Mouse (Mus musculus) liver (tissue): Measurements from ENCODE around the gene I830077J02Rik.

Experiments
- DNase-seq: peaks from one replicate; pipeline ENCODE4 v3.0.0-alpha.2; 2020; ENCODE audit warnings: mixed read lengths

I830077J02Rik gene

DNA sequence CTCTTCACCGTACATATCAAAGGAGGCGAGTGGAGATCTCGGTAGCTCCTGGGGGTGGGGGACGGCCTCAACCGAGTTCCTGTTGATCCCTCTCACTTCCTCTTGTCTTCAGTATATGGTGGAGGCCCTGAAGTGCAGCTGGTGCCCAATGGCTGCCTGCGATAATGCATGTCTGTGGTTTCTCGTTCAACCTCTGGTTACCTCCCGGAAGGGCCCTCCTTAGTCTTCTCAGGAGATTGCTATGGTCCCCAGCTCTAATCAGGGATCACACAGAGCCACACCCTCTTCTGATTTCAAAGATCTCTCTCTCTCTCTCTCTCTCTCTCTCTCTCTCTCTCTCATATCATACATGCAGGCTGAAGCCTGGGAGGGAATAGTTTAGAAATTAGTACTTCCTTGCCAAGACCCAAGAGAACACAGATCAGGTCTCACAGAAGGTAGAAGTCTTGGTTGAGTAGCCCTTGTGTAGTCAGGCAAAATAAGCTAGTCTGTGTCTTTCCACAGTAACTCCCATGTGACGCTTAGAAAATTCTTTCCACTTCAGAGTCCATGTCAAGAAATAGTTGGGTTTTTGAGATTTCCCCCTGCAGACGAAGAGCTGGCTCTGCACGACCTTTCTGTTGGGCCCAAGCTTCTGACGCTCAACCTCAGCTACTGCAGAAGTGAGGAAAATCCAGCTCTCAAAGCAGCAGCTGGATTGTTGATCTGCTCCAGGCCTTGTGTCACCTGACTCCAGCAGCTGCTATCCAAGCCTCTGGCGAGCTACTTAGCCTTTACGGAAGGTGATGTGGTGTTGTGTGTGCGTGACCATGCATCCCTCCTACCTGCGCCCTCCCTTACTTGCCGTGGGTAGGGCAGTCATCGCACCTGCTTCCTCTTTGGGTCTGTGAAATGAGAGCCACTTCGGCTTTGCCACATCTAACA, 39.6 kb downstream of the I830077J02Rik start:
- DNase-seq: peak; percentile 67

DNA sequence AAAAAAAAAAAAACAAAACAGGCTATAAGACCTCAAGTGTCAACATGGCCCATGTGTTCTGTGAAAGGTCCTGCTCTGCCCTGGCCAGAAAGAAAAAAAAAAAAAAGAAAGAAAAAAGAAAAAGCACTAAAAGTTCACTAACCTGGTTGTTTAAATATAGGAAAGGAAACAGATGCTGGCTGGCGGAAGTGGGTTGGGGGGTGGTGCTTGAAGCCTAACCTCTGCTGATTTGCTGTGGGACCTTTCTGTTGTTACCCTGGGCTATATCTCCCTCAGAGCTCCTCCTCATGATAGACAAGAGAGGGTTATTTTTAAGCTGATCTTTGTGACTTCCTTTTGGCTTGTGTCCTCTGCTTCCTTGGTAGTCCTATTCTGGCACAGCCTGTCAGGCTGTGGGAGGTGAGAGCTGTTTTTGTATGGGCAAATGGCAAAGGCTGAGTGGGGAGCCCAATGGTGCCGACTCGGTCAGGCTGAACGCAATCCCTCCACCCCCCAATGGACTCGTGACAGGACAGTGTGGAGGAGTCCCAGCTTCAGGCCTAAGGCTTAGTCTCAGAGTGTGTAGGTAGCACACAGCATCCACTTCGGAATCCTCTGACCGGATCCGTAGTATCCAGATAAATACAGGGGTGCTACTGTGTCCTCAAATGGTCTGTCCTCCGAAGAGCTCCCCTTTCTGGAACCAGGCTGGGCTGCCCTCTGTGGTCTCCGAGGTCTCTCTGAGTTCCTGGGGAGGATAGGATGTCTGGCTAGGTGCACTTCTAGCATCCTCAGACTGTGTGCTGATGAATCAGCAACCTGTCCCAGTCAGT, 40.5 kb downstream of the I830077J02Rik start:
- peak; percentile 49 for DNase-seq

DNA sequence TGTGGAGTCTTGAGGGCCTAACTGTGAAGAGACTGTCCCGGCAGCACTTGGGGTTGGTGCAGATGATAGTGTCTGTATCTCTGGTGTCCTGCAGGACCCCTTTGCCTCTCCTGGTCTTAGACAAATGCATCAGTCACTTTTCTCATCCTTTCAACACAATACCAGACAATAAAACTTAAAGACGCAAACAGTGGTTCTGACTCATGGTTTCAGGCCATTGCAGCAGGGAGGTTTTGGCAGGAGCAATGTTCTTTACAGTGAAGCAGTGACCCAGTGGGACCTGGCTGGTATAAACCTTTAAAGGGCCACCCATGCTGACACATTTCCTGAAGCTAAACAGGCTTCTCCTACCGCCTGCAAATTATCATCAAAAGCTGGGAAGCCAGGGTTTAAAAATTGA, 41.3 kb downstream of the I830077J02Rik start:
- no peak for DNase-seq

DNA sequence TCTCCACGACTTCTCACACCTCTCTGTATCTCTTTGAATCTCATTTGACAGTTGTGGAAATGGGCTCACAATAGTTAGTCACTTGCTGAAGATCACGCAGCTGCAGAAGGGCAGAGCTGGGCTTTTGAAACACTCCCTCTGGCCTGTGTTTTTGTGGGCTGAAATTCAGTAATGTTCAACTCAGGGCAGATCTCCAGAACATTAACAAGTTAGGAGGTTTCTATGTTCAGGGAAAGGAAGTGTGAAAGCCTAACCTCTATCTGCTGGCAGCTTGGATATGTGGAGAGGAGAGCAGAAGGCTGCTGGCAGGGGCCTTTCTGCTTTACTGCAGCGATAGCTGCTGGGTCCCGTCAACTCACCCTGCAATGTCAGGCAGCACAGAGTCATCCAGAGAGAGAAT, 42.2 kb downstream of the I830077J02Rik start:
- DNase-seq: no peak

DNA sequence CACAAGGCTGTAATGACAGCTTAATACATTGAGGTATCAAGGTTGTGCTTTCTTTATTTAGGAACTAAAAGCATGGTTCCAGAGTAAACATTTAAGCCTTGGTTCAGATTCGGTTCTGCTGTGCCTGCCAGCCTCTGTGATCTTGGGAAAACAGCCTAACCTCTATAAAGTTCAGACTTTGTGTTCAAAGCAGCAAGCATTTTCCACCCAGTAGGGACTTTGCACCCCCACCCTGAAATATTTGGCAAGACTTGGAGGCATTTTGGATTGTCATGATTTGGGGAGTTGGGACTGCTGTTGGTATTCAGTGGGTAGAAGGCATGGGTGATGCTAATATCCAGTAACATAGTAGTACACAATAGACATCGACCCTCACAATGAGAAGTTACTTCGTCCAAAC, 43.5 kb downstream of the I830077J02Rik start:
- no peak for DNase-seq

DNA sequence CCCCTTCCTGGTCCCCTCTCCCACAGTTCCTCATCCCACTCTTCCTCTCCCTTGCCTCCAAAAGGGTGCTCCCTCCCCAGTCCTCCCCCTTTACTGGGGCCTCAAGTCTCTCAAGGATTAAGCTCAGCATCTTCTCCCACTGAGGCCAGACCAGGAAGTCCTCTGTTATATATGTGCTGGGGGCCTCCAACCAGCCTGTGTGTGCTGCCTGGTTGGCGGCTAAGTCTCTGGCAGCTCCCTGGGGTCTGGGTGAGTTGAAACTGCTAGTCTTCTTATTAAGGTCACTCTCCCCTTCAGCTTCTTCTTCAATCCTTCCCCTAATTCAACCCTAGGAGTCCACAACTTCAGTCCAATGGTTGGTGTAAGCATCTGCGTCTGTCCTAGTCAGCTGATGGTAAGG, 49.4 kb downstream of the I830077J02Rik start:
- no peak for DNase-seq

DNA sequence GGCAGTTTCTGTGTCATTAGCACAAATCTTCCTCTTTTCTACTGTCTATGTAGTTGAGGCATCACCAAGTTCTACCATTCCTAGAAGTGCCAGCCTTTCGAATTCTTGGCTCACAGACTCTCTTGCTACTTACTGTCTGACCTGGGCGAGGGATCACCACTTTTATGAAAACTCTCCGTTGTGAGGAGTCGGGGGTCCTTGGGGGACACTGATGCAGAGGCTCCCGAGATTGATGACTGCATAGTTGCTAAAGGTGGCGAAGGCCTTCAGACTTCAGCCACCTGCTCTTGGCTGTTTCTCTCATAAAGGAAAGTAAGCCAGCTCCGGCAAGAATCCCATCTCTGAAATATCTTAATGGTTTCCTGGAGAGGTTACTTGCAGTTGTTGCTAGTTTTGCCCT, 50.4 kb downstream of the I830077J02Rik start:
- DNase-seq: no peak

DNA sequence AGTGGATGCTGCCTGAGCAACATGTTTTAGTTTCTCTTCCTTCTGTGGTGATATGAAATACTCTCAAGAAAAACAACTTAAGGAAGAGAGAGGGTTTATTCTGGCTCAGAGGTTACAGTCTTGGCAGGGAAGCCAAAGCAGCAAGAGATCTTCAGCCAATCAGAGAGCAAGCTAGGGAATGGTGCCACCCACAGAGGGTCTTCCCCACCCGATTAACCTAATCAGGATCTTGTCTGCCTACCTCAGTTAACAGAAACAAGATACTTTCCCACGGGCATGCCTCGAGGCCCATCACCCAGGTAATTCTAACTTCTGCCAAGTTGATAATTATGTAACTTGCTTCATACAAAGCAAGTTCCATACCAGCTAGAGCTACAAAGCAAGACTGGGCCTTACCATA, 52.0 kb downstream of the I830077J02Rik start:
- no peak for DNase-seq

DNA sequence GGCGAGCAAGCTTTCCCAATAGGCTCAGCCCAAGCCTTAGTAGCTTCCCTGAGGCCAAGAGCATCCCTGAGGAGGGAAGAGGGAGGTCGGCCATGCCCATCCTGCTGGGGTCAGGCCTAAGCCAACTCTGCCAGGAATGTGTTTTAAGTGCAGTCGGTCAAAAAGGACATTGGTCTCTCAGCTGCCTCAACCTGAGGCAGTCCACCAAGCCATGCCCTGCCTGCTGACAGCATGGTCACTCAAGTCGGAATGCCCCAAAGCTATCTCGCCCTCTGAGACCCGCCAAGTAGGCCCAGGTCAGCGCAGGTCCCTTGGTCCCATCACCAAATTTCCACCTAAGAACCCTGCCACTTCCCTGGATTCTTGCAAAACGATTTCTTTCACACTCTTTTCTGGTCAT, 53.7 kb downstream of the I830077J02Rik start:
- DNase-seq: no peak

DNA sequence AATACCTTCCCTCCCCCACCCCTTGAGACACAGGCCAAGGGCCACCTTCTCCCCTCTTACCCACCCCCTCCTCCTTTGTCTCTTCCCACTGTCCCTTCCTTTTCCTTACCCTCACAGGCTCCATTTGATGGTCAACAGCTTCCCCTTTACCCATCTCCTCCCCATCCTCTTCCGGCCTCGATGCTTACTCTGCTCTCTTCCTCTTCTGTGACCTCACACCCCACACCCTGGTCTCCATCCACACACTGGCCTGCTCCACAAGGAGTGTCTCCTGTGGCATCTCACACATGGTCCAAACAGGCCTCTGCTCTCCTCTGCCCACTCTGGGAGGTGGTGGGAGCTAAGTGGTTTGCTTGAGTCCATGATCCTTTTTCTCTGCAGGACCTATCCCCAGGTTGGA, 54.5 kb downstream of the I830077J02Rik start:
- no peak for DNase-seq

DNA sequence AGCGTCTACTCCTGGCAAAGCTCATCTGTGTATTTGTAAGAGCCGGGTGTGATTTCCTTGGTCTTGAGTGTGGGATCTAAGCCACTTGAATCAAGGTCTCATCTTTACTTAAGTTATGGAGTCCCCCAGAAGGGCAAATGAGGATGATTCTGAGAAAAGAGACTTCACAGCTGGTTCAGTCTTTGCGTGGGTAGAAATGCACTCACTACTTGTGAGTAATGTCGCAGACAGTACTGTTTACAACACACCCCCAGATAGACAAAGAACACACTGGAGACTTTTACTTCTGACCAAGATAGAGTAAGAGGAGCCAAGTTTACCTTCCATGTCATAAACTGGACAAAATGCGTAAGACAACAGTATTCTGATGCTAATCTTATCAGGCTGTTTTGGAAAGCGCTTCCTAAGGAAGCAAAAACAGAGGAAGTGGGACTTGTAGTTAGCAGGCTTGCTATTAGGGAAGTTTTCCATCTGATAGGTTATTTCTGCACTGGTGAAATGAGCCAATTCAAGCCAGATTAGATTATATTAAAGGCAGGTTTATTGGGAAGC, 55.1 kb downstream of the I830077J02Rik start:
- DNase-seq: no peak

DNA sequence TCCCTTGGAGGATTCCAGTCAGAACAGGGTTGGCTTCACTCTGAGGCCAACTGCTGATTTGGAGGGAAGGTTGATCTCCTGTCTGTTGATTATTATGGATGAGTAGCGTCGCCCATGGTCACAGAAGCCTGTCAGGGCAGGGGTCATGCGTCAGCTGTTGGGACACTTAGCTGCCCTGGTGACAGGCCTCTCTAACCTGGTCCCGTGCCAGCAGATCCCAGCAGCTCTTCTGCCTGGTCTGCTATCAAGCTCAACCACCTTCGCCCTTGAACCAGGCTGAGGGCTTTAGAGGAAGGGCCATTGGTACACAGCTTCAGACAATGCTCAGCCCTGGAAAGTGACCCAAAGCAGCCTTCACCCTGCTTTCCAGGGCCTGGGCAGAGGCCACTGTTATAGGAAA, 56.4 kb downstream of the I830077J02Rik start:
- DNase-seq: no peak
